Mouse (Mus musculus) midbrain, embryonic 13.5 days (tissue): Measurements from ENCODE around the gene Lsg1. TPM values are rescaled to one million over a fixed set of nuclear protein-coding genes. Genes with fewer than 3 reads are reported as not detected.

Source experiments
- ATAC-seq: fragments of 200-750 bp; cut with Nextera tagmentation; 2 replicates; pipeline ENCODE4 v1.8.0; 2017; ENCODE audit warnings: mild to moderate bottlenecking, moderate TSS enrichment, moderate library complexity
- H3K27ac ChIP-seq: fragments of 300-500 bp; sonication (generic); 2 replicates; pipeline ENCODE4 v1.5.1; 2015; ENCODE audit warnings: inconsistent platforms, mild to moderate bottlenecking, moderate library complexity
- H3K27me3 ChIP-seq: fragments of 300-500 bp; sonication (generic); 2 replicates; pipeline ENCODE4 v1.6.1; 2015; ENCODE audit warnings: mild to moderate bottlenecking, inconsistent platforms
- H3K36me3 ChIP-seq: fragments of 300-500 bp; sonication (generic); 2 replicates; pipeline ENCODE4 v1.6.1; 2015; ENCODE audit warnings: mild to moderate bottlenecking, inconsistent platforms
- H3K4me1 ChIP-seq: fragments of 300-500 bp; sonication (generic); replicated peaks from 2 replicates; pipeline ENCODE4 v1.6.1; 2015; ENCODE audit warnings: inconsistent platforms
- H3K4me2 ChIP-seq: fragments of 300-500 bp; sonication (generic); replicated peaks from 2 replicates; pipeline ENCODE4 v1.6.1; 2015; ENCODE audit warnings: moderate library complexity, mild to moderate bottlenecking, inconsistent platforms
- H3K4me3 ChIP-seq: fragments of 300-500 bp; sonication (generic); replicated peaks from 2 replicates; pipeline ENCODE4 v1.5.1; 2015; ENCODE audit warnings: mild to moderate bottlenecking, inconsistent platforms
- H3K9ac ChIP-seq: fragments of 300-500 bp; sonication (generic); replicated peaks from 2 replicates; pipeline ENCODE4 v1.6.1; 2015; ENCODE audit warnings: mild to moderate bottlenecking, inconsistent platforms
- H3K9me3 ChIP-seq: fragments of 300-500 bp; sonication (generic); 2 replicates; pipeline ENCODE4 v1.6.1; 2016; ENCODE audit warnings: mild to moderate bottlenecking, inconsistent platforms
- WGBS: fragments of 180-500 bp; shearing (Covaris S2); methylation state at CpG from one replicate; pipeline ENCODE4 v1.1.7; 2015; 5-methylcytosine and 5-hydroxymethylcytosine counted together
- polyA plus RNA-seq: library from polyadenylated mRNA; unstranded; fragments of >200 nt; fragmentation: Nextera tagmentation; extraction: Ambion mirVana; gene quantifications from 2 replicates; pipeline ENCODE4 v1.2.1, GENCODE M21; 2015

The Lsg1 gene
- polyA plus RNA-seq, 1 experiment from 2014 or later = 59.1 TPM

GRCm38 (mm10) chr16:30596959-30597681, 9.7 kb upstream of the Lsg1 start:
- 11% methylated on average over 16 of the region's 16 CpGs for WGBS
- peak; percentile 53 for ATAC-seq
- H3K9me3 ChIP-seq = no peaks in the 10 kb centered on the region
- H3K9ac ChIP-seq = 0 out of 2 replicates have a peak overlapping the region, but pooled peaks have one; percentile 43
- peaks cover 44% of the 10 kb centered on the region for H3K4me1 ChIP-seq
- peak overlapping the region; percentile 49 for H3K4me2 ChIP-seq
- peak overlapping the region; percentile 20 for H3K4me3 ChIP-seq
- H3K27me3 ChIP-seq = peaks cover 45% of the 10 kb centered on the region
- no peak overlapping the region for H3K27ac ChIP-seq
- no peaks in the 10 kb centered on the region for H3K36me3 ChIP-seq

- no peaks in the 10 kb centered on the region for H3K36me3 ChIP-seq
- no peak overlapping the region for H3K4me3 ChIP-seq
- peaks cover 33% of the 10 kb centered on the region for H3K4me1 ChIP-seq
- no peak for ATAC-seq
- H3K27ac ChIP-seq = no peak overlapping the region
- no peak overlapping the region for H3K9ac ChIP-seq
- H3K9me3 ChIP-seq = no peaks in the 10 kb centered on the region
- 62% methylated on average over 14 of the region's 14 CpGs for WGBS
- H3K4me2 ChIP-seq = no peak overlapping the region
- peaks cover 34% of the 10 kb centered on the region for H3K27me3 ChIP-seq
Measured at GRCm38 (mm10) chr16:30595835-30596557, 8.6 kb upstream of the Lsg1 start.

- Histone ChIP-seq H3K9me3 (no peaks in the 10 kb centered on the region), H3K36me3 (no peaks in the 10 kb centered on the region), H3K4me2 (no peak overlapping the region), H3K4me1 (peaks cover 26% of the 10 kb centered on the region), H3K9ac (no peak overlapping the region), H3K4me3 (no peak overlapping the region), H3K27me3 (peaks cover 31% of the 10 kb centered on the region), H3K27ac (no peak overlapping the region)
- WGBS = 46% methylated on average over 3 of the region's 3 CpGs
- no peak for ATAC-seq
Measured at GRCm38 (mm10) chr16:30595356-30595755, 8.0 kb upstream of the Lsg1 start.

- Histone ChIP-seq H3K4me1 (peaks cover 15% of the 10 kb centered on the region), H3K4me2 (no peak overlapping the region), H3K4me3 (no peak overlapping the region), H3K27me3 (peaks cover 16% of the 10 kb centered on the region; the same call in 1 of the 2 replicates), H3K9me3 (no peaks in the 10 kb centered on the region), H3K27ac (no peak overlapping the region), H3K36me3 (no peaks in the 10 kb centered on the region), H3K9ac (no peak overlapping the region)
- ATAC-seq = no peak
- WGBS = 47% methylated on average over 3 of the region's 3 CpGs
Measured at GRCm38 (mm10) chr16:30591990-30592389, 4.6 kb upstream of the Lsg1 start.

- no peak overlapping the region for H3K9ac ChIP-seq
- H3K9me3 ChIP-seq = no peaks in the 10 kb centered on the region
- peaks cover 18% of the 10 kb centered on the region for H3K4me1 ChIP-seq
- no peak overlapping the region for H3K4me2 ChIP-seq
- H3K27ac ChIP-seq = no peak overlapping the region
- H3K27me3 ChIP-seq = peaks cover 12% of the 10 kb centered on the region; the same call in 1 of the 2 replicates
- 48% methylated on average over 7 of the region's 7 CpGs for WGBS
- no peak overlapping the region for H3K4me3 ChIP-seq
- no peak for ATAC-seq
- peaks cover under 1% of the 10 kb centered on the region for H3K36me3 ChIP-seq
Measured at GRCm38 (mm10) chr16:30590264-30591209, 3.1 kb upstream of the Lsg1 start.

GRCm38 (mm10) chr16:30586935-30587493, 378 bp downstream of the Lsg1 start:
- Histone ChIP-seq H3K4me3 (peak overlapping the region; percentile 70), H3K36me3 (peaks cover 33% of the 10 kb centered on the region), H3K4me2 (peak overlapping the region; percentile 77), H3K27me3 (0 out of 2 replicates have a peak, but pooled peaks cover 6% of the 10 kb centered on the region), H3K9me3 (no peaks in the 10 kb centered on the region), H3K9ac (peak overlapping the region; percentile 74), H3K4me1 (peaks cover 19% of the 10 kb centered on the region), H3K27ac (peak overlapping the region; percentile 62)
- WGBS = 4% methylated on average over 19 of the region's 19 CpGs
- no peak for ATAC-seq

- H3K9ac ChIP-seq = no peak overlapping the region
- 94% methylated on average over 5 of the region's 5 CpGs for WGBS
- H3K27ac ChIP-seq = no peak overlapping the region
- H3K27me3 ChIP-seq = no peaks in the 10 kb centered on the region
- H3K9me3 ChIP-seq = no peaks in the 10 kb centered on the region
- peaks cover 4% of the 10 kb centered on the region; the same call in 1 of the 2 replicates for H3K4me1 ChIP-seq
- no peak for ATAC-seq
- no peak overlapping the region for H3K4me3 ChIP-seq
- peaks cover 94% of the 10 kb centered on the region for H3K36me3 ChIP-seq
- H3K4me2 ChIP-seq = no peak overlapping the region
Measured at GRCm38 (mm10) chr16:30580765-30581164, 6.6 kb downstream of the Lsg1 start.

GRCm38 (mm10) chr16:30576392-30576791, 11.0 kb downstream of the Lsg1 start:
- Histone ChIP-seq H3K4me2 (no peak overlapping the region), H3K4me3 (no peak overlapping the region), H3K27ac (no peak overlapping the region), H3K9ac (no peak overlapping the region), H3K36me3 (peaks cover 90% of the 10 kb centered on the region), H3K9me3 (no peaks in the 10 kb centered on the region), H3K4me1 (no peaks in the 10 kb centered on the region), H3K27me3 (no peaks in the 10 kb centered on the region)
- ATAC-seq = no peak
- WGBS = 87% methylated on average over 1 of the region's 1 CpGs

- Histone ChIP-seq H3K9me3 (no peaks in the 10 kb centered on the region), H3K4me1 (no peaks in the 10 kb centered on the region), H3K4me3 (no peak overlapping the region), H3K27me3 (no peaks in the 10 kb centered on the region), H3K27ac (no peak overlapping the region), H3K9ac (no peak overlapping the region), H3K36me3 (peaks cover 90% of the 10 kb centered on the region), H3K4me2 (no peak overlapping the region)
- no peak for ATAC-seq
- WGBS = 89% methylated on average over 7 of the region's 7 CpGs
Measured at GRCm38 (mm10) chr16:30575815-30576214, 11.6 kb downstream of the Lsg1 start.

- no peak overlapping the region for H3K27ac ChIP-seq
- no peak overlapping the region for H3K4me2 ChIP-seq
- H3K36me3 ChIP-seq = peaks cover 90% of the 10 kb centered on the region
- ATAC-seq = no peak
- no peak overlapping the region for H3K4me3 ChIP-seq
- whole genome bisulfite sequencing = 66% methylated on average over 4 of the region's 4 CpGs
- no peak overlapping the region for H3K9ac ChIP-seq
- no peaks in the 10 kb centered on the region for H3K27me3 ChIP-seq
- no peaks in the 10 kb centered on the region for H3K4me1 ChIP-seq
- H3K9me3 ChIP-seq = no peaks in the 10 kb centered on the region
Measured at GRCm38 (mm10) chr16:30572239-30572638, 15.2 kb downstream of the Lsg1 start.

- no peak overlapping the region for H3K4me2 ChIP-seq
- peaks cover 90% of the 10 kb centered on the region for H3K36me3 ChIP-seq
- ATAC-seq = no peak
- no peaks in the 10 kb centered on the region for H3K9me3 ChIP-seq
- no peak overlapping the region for H3K4me3 ChIP-seq
- no peaks in the 10 kb centered on the region for H3K27me3 ChIP-seq
- 97% methylated on average over 5 of the region's 5 CpGs for WGBS
- no peaks in the 10 kb centered on the region for H3K4me1 ChIP-seq
- H3K27ac ChIP-seq = no peak overlapping the region
- no peak overlapping the region for H3K9ac ChIP-seq
Measured at GRCm38 (mm10) chr16:30571378-30571777, 16.0 kb downstream of the Lsg1 start.
